Mouse (Mus musculus) ovary, postnatal 14 days (tissue): ENCODE measurements around the gene Ifnk.

ENCODE experiments used
- DNase-seq: peaks from one replicate; pipeline ENCODE4 v3.0.0; 2022; ENCODE audit warnings: low spot score

Gene Ifnk

DNA sequence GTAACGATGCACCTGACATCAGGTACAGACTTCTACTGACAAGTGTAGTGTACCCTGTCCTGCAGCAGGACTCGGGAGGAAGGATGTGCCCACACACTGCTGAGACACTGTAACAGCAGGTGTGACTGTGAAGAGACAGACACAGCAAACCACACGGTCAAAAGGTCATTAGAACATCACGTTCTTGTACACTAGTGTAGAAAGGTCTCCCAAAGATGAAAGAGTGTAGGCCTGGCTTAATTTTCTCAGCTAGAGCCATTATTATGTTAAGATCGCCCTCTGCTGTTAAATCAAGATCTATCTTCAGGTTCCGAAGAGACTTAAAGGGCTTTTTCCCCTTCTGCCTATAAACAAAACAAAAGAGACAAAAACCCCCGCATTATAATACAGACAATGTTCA lies 40.9 kb downstream of the Ifnk start:
- DNase-seq, result no peak

DNA sequence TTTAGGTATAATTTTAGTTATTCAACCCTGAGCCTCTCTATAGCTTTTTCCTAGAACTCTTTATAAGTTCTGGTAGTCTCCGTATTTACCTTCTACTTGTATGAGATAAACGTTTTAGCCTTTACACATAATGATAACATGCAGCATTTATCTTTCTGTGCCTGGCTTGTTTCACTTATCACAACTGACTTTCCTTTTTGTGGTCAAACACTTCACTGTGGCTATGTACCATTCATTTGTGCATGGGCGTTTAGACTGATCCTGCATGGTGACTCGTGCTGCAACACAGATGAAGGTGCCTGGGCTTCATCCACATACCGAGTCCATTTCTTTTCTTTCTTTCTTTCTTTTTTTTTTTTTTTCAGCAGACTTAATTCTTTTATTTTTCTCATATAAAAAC lies 49.8 kb downstream of the Ifnk start:
- no peak for DNase-seq
